Mouse (Mus musculus) embryonic fibroblast, embryonic 13.5 days (primary cell): ENCODE measurements at regions not wholly inside any gene's neighbourhood (a gene's known extent, or its start where the extent isn't known, plus 50 kb on each side); places are given as distances from the start of the nearest gene placed in this dataset.

Source experiments
- H3K27ac ChIP-seq: 2 replicates; pipeline ENCODE4 v1.5.1; 2012; ENCODE audit warnings: low read length, control low read depth, inconsistent platforms; ENCODE audit not compliant: insufficient read depth
- H3K4me1 ChIP-seq: 2 replicates; pipeline ENCODE4 v1.6.1; 2011; ENCODE audit warnings: low read length; ENCODE audit not compliant: control insufficient read depth, insufficient read depth
- H3K4me3 ChIP-seq: 2 replicates; pipeline ENCODE4 v1.5.1; 2011; ENCODE audit warnings: mild to moderate bottlenecking, control low read depth, low read length; ENCODE audit not compliant: insufficient read depth
- CTCF ChIP-seq: IDR thresholded peaks from 2 replicates; pipeline ENCODE4 v1.5.1; 2011; ENCODE audit warnings: mild to moderate bottlenecking, control low read depth, low read length, moderate library complexity, borderline replicate concordance; ENCODE audit not compliant: insufficient read depth
- POLR2A ChIP-seq: IDR thresholded peaks from 2 replicates; pipeline ENCODE4 v1.6.1; 2011; ENCODE audit warnings: low read depth, mild to moderate bottlenecking, control low read depth, low read length, moderate library complexity

DNA sequence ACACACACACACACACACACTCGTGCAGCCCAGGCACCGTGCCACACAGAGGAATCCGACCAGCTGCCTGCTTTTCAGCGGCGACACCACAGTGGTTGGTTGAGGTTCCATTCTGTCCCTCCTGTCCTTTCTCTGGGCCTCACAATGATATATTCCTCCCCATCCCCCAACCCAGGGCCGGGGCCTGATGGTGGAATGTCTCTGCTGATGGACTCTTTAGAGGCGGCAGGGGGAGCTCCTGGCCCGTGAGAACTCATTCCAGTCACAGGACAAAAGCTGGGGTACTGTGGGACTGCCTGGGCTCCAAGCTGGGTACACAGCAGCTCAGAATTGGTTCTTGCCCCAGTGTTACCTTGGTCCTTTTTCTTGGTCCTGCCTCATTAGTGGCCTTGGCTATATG is 78.1 kb downstream of the Tpra1 start:
- no peak overlapping the region for H3K4me3 ChIP-seq
- 0 out of 2 replicates have a peak, but pooled peaks cover 2% of the 10 kb centered on the region for H3K4me1 ChIP-seq
- TF ChIP-seq POLR2A = no peak
- peak; percentile 47 for TF ChIP-seq CTCF
- H3K27ac ChIP-seq = no peak overlapping the region

DNA sequence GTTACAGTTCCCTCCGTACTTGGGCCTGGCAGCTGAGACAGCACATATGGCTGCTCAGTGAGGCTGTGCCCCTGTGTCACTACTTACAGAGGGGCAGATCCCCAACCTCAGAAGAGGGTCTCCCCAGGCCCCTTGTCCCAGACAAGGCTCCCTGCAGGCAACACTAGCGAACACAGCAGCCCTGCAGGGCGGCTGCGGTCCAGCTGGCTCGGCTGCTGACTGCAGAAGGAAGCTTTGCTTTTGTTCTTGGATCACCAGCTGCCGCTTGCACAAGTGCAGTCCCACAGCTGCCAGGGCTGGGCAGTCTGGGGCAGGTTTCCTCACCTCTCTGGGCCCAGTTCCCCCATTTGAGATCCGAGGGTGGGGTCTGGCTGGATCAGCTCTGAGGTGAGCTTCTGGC is 79.5 kb downstream of the Tpra1 start:
- no peak for TF ChIP-seq CTCF
- no peak for TF ChIP-seq POLR2A
- Histone ChIP-seq H3K4me3 (no peak overlapping the region), H3K27ac (no peak overlapping the region), H3K4me1 (0 out of 2 replicates have a peak, but pooled peaks cover 5% of the 10 kb centered on the region)

DNA sequence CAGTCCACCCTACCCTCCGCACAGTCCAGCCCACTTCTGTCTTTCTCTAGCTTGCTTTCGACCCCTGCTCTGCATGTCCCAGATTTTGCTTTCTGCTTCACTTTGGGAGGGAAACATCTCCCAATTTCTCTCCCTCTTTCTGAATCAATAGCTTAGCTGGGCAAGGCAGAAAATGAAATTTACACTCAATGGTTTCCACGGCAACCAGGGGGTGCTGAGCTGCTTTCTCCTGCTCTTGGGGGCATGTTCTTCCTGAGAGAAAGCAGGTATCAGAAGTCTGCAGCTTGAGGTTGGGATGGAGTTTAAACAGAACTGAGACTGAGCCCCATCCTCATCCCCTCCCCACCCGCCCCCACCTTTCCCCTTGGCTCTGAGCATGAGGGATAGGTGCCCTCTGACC is 82.1 kb downstream of the Tpra1 start:
- no peak for TF ChIP-seq CTCF
- no peak for TF ChIP-seq POLR2A
- Histone ChIP-seq H3K4me1 (0 out of 2 replicates have a peak, but pooled peaks cover 5% of the 10 kb centered on the region), H3K4me3 (no peak overlapping the region), H3K27ac (no peak overlapping the region)

DNA sequence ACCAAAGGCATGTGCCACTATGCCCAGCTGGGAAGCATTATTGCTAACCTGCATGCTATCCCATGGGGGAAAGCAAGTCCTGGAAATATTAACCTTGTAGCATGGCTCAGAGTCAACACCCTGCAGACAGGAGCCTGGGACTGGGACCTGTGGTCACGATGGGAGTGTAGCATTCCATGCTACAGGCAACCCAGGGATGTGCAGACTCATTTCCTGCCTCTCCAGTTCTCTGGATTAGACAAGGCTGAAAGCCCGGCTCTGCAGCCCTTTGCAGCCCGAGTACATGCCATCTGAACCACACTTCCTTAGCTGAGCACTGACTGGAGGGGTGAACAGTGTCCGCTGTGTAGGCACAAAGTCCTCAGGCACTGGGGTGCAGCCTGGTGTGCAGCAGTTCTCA is 82.8 kb downstream of the Tpra1 start:
- H3K27ac ChIP-seq = peak overlapping the region; percentile 20; the same call in 1 of the 2 replicates
- 0 out of 2 replicates have a peak, but pooled peaks cover 5% of the 10 kb centered on the region for H3K4me1 ChIP-seq
- no peak for TF ChIP-seq CTCF
- TF ChIP-seq POLR2A = no peak
- H3K4me3 ChIP-seq = no peak overlapping the region

DNA sequence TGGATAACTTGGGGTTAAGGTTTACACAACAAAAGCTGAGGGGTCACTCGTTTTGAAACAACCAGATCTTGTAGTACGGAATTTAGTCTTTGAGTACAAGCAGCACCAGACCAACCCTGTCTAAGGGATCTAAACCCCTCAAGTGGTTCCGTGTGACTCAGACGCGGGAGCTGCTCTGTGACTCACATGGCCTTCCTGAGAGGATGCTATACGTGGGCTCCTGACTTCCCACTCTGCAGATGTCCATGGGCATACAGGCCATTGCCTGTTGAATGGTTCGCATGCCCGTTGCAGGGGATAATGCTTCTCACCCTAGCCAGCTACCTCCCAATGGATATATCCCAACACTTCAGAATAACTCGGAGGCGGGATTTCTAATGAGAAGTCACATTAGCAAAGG is 86.5 kb downstream of the Tpra1 start:
- TF ChIP-seq POLR2A (no peak), CTCF (no peak)
- no peak overlapping the region for H3K4me3 ChIP-seq
- H3K27ac ChIP-seq = no peak overlapping the region
- H3K4me1 ChIP-seq = 0 out of 2 replicates have a peak, but pooled peaks cover 5% of the 10 kb centered on the region

DNA sequence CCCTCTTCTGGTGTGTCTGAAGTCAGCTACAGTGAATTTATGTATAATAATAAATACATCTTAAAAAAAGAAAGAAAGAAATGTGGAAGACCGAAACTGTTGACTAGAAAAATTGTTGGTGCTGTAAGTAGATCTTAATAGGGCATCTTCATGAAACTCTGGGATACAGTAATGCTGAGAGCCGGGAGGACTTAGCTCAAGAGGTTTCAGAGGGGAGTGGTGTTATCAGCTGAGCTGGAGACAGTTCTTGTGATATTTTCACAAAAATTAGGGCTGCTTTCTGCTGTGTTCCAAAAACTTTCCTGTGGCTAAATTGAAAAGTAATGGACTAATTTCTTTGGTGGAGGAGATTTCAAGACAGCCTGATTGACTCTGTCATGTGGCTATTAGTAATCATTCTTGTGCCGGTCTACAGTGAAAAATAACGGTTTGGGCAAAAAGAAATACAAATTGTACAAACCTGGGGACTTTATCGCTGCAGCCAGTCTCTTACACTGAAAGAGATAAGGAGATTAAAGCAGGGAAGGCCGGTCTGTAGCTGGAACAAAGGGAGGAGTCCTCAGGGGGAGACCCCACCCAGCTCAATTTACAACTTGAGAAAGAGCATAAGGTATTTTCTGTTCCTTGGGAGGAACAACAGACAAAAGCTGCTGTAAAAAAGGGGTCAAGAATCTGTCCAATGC is 87.7 kb downstream of the Tpra1 start:
- 0 out of 2 replicates have a peak, but pooled peaks cover 5% of the 10 kb centered on the region for H3K4me1 ChIP-seq
- H3K4me3 ChIP-seq = no peak overlapping the region
- H3K27ac ChIP-seq = 0 out of 2 replicates have a peak overlapping the region, but pooled peaks have one; percentile 24
- TF ChIP-seq POLR2A = no peak
- no peak for TF ChIP-seq CTCF

DNA sequence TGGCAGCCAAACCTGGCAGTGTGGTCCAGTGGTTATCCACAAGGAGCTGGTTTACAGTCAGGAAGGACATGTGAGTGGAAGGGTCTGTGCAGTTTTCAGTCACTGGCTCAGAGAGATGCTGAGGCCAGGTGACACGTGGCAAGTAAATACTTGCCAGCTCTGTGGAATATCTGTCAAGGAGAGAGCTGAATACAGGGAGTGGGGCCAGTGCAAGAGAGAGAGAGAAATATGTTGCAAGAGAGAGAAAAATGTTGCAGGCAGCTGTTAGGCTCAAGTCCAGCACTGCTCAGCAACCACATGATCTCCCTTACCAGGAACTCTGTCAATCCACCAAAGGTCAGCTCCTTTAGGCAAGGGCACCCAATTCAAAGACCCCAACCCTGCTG is 88.2 kb downstream of the Tpra1 start:
- Histone ChIP-seq H3K4me1 (0 out of 2 replicates have a peak, but pooled peaks cover 1% of the 10 kb centered on the region), H3K4me3 (no peak overlapping the region), H3K27ac (0 out of 2 replicates have a peak overlapping the region, but pooled peaks have one; percentile 24)
- TF ChIP-seq POLR2A (no peak), CTCF (no peak)

DNA sequence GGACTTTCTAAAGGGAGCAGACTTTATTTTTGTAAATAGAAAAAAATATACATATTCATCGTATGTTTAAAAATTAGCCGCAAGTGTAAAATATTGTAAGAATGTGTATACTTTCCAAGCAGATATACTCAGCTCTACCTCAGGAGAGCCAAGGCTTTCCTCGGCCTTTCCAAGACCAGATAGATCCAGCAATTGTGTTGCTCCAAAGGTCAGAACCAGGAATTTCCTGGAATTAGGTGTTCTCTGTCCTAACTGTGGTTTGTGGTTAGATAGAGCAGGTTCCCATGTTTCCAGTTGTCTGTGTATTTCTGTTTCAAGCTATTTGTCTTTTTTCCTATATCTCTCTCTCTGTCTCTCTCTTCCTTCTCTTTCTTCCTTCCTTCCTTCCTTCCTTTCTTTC is 93.0 kb downstream of the Tpra1 start:
- no peak overlapping the region for H3K4me3 ChIP-seq
- TF ChIP-seq POLR2A (no peak), CTCF (no peak)

DNA sequence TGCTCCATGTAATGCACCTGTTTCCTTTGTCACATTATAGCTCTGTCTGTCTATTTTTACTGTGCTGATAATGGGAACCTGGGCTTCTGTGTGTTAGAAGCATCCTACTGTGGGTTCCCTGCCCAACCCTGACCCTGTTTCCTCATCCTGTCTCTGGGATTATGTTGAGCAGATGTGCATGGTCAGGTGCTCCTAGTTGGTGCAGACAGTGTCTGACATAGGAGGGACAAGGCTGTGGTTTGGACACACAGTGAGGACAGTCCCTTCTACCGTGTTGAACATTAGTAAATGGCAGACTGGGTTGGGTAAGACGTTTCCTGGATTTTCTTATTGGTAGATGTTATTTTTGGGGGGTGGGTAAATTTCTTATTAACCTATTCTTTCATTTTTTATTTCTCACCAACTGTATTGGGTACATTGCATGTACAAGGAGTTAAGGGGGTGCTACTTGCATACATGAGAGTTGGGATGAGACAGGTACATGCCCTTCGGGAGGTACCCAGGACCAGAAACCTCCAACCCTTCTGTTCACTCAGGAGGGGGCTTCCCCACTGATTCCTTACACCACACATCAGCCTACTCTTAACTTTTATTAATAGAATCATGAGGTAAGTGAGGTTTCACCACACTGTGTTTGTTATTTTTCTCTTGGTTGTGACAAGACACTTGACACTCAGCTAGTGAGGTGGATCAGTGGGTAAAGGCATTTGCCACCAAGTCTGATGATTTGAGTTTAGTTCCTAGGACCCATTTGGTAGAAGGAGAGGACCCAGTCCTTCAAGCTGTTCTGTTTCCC is 97.1 kb downstream of the Tpra1 start:
- TF ChIP-seq CTCF (no peak), POLR2A (no peak)
- no peak overlapping the region for H3K4me3 ChIP-seq
- no peaks in the 10 kb centered on the region for H3K4me1 ChIP-seq
- no peak overlapping the region for H3K27ac ChIP-seq

More for the DNA sequence above, 93.0 kb downstream of the Tpra1 start:
- Histone ChIP-seq H3K4me1 (no peaks in the 10 kb centered on the region), H3K27ac (no peak overlapping the region)

DNA sequence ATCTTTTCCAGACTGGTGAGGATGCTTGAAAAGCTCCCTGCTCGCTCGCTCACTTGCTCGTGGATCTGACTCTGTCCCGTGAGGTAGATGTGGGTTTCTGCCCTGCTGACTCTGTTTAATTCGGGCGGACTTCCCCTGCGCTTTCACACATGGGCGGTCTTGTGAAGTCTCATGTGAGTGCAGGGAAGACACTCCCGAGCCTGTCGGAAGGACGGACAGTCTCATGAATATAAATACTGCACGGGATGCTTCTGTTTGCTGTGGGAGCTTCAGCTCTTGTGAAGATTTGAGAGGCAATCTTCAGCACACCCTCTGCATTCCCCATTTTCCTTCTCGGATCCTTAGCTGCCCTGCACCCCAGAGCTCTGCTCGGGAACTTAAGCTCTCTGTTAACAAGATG is 98.3 kb downstream of the Tpra1 start:
- no peaks in the 10 kb centered on the region for H3K4me1 ChIP-seq
- peak overlapping the region; percentile 23; the same call in 1 of the 2 replicates for H3K27ac ChIP-seq
- TF ChIP-seq CTCF = no peak
- no peak overlapping the region for H3K4me3 ChIP-seq
